Mouse (Mus musculus): Measurements from ENCODE around the gene Samd4.

DNA sequence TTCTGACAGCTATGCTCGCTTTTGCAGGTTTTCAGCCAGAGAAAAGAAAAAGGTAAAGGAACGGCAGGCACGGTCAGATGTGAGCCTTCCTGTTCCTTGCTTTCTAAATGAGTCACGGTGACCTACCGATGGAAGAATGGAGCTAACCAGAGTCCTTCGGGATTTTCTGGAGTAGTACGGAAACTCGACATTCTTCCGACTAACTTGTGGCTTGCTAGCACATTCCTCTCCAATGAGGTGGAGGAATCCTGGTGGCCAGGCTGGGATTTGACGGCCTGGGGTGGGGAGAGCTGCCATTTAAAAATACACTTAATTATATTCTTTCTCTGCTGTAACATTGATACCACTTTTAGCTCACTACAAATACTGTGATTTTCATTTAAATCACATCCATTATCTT lies 83.6 kb downstream of the Samd4 start:
- TF ChIP-seq CTCF (conservative IDR thresholded peaks at IDR 0.05; ENCODE audit: low read length) = no peak
- no peak for TF ChIP-seq NANOG (IDR thresholded peaks at IDR 0.05; ENCODE audit: borderline replicate concordance, low read length)
- TF ChIP-seq POU5F1 (IDR thresholded peaks at IDR 0.05; ENCODE audit: borderline replicate concordance, low read length) = no peak
